Mouse (Mus musculus) olfactory bulb, adult 2 months (tissue): ENCODE data around the gene Lztr1.

Experiments used
- CTCF ChIP-seq: fragments of 200-500 bp; IDR thresholded peaks from 2 replicates; pipeline ENCODE4 v1.5.1; 2012; ENCODE audit warnings: low read depth, mild to moderate bottlenecking, low read length, moderate library complexity; ENCODE audit not compliant: insufficient read depth
- POLR2A ChIP-seq: fragments of 200-500 bp; IDR thresholded peaks from 2 replicates; pipeline ENCODE4 v1.6.1; 2012; ENCODE audit warnings: mild to moderate bottlenecking, low read depth, low read length, moderate library complexity; ENCODE audit not compliant: insufficient read depth

DNA sequence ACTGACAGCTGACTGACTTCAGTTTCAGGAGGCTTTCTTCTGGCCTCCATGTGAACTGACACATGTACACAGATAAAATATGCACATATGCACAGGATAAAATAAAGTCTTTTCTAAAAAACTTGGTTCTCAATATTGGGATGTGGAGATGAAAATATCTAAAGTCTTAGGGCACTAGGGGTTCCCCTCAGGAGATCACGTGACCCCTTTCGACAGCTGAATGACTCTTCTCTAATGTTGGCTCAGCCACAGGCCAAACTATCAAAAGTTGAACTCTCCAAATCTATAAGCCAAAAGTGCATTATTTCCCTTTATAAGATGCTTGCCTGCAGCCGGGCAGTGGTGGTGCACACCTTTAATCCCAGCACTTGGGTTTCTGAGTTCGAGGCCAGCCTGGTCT is 47.7 kb downstream of the Lztr1 start:
- TF ChIP-seq CTCF (no peak), POLR2A (no peak)
